Mouse (Mus musculus): ENCODE measurements around the gene Smndc1.

The Smndc1 gene

DNA sequence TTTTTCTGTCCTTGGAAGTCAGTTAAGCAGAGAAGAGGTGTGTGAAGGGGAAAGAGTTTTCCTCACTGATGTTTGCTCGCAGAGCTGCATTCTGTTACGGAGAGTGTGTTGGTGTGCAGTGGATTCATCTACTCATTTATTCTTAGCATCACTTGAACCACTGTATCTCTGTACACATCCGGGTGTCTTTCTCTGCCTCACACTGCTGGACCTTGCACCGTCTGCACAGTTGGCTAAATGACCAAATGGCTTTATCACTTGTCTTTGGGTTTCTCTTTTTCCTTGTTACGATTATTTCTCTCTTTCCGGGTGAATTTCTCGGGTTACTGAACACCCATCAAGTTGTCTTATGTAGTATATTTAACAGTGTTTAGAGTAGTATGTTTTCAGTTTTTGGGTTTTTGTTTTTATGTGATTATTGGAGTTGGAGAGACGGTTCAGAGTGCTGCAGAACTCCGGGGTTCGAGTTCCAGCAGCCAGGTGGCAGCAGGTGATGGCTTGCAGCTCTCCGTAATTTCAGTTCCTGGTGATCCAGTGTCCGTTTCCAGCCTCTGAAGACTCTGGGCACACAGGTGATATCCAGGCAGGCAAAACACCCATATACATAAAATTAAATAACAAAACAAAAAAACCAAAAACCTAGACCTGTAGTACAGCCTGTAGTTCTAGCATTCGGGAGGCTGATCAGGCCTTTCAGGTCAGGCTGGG, 47.0 kb downstream of the Smndc1 start:
- DNase-seq (ENCODE audit: low read depth), result no peak

DNA sequence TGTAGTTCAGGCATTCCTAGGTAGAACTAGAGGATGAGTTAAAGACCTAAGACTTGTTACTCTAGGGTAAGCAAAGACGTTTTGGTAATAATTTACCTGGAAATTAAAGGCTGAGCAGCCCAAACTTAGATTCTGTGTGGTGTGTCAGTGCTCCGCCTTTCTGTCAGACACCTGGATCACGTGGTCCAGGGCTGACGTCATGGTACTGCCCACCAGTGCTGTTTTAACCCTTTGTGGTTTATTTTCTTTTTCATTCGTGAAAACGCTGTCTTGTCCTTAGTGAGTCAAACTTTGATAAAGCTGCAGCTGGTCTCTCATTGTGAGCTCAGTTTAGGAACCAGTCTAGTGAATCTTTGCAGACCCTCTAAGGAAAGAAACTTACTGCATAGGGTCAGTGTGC, 50.0 kb downstream of the Smndc1 start:
- DNase-seq (ENCODE audit: low read depth), result peak; percentile 17

DNA sequence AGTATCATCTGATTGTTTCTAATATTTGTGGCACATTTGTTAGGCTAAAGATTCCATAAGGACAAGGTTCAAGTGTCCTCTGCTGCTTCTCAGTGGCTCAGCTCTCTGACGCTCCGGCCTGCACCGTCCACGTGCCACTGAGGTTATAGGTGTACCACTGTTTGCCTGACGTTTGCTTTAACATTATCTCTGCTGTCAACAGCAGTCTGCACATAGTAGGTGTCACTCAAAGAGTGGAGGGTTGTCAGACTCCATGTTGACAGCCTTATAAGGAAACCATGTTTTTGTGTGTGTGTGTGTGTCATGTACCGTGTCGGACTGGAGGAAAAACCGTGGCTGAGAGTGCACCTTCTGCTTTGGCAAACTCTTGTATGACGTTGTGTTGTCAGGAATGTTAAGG, 55.1 kb downstream of the Smndc1 start:
- DNase-seq (ENCODE audit: low read depth), result no peak

DNA sequence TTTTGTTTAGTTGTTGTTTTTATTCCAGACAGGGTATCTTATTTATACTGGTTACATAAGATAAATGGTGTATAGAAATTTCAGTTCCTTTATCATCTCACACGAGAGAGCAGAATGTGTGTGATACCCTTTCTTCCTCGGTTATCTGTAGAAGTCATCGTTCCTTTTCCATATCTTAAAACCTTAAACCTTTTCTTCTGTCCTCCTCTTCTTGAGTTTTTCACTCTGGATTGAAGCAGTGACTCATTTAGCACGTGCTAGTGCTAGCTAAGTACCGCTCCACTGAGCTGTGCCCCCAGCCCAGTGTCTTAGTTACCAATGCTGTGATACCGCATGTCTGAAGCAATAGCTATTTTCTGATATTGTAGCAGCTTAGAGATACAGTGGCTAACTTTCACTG, 56.6 kb downstream of the Smndc1 start:
- DNase-seq (ENCODE audit: low read depth), result no peak

DNA sequence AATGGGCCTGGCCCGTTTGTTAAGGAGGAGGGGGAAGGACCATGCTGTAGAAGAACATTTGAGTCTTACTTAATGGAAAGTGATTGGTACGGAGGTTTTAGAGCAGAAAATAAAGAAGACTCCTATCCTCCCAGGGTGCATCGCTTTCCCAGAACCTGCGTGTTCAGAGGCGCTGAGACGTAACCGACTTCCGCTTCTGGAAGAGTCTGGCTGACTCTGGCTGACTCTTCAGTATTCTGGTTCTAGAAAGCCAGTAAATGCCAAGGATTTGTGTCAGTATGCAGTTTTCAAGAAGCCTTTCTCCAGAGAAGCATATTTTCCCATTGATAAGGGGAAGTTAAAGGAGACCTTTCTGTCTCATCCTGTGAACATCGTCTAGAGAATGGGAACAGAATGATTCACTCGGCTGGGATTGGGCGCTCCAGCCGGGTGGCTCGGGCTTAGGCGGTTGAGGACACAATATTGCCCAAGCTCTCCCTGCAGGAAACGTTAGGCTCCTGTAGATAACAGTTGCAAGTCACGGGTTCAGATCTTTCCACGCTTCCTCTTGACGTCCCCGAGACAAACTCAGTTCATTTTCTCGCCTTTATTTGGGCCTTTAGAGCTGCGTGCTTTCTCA, 58.4 kb downstream of the Smndc1 start:
- DNase-seq (ENCODE audit: low read depth), result no peak

DNA sequence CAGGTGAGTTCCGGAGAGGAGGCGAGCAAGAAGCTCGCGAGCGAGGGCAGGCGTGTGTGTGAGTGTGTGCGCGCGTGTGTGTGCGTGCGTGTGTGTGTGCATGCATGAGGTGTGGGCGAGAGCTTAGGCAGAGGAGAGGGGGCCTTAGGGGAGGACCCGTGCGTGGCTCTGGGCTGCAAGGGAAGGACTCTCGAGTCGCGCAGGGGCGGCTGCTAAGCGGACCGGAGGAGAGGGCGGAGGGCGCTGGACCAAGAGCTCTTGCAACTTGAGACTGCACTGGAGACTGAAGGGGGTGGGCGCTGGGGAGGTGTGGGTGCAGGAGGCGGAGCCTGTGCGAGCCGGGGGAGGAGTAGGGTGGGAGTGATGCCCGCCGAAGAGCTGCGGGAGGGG, 60.4 kb downstream of the Smndc1 start:
- DNase-seq (ENCODE audit: low read depth), result no peak
